Mouse (Mus musculus) small intestine, adult 2 months (tissue): ENCODE data around the gene Tead1.

Source experiments
- CTCF ChIP-seq: fragments of 200-500 bp; IDR thresholded peaks from 2 replicates; pipeline ENCODE4 v1.5.1; 2012; ENCODE audit warnings: low read depth, mild to moderate bottlenecking, control low read depth, inconsistent platforms, low read length, moderate library complexity, mixed read lengths; ENCODE audit not compliant: insufficient replicate concordance, insufficient read length; ENCODE audit errors: extremely low read depth
- POLR2A ChIP-seq: fragments of 200-500 bp; IDR thresholded peaks from 2 replicates; pipeline ENCODE4 v1.6.1; 2012; ENCODE audit warnings: low read depth, mild to moderate bottlenecking, control low read depth, inconsistent platforms, low read length, moderate library complexity

GRCm38 (mm10) chr7:112919845-112920244 is 240.7 kb downstream of the Tead1 start:
- TF ChIP-seq CTCF: peak; percentile 87; the same call in 1 of the 2 replicates
- no peak for TF ChIP-seq POLR2A
